21 mouse cellular contexts compared by ENCODE assay signal in genomic region chr2:180342189-180342588, GRCm38 (mm10). TPM values are rescaled to one million over a fixed set of nuclear protein-coding genes. Genes with fewer than 3 reads are reported as not detected.
DNase-seq lines count a peak whose midpoint lies in the region; ATAC-seq and TF ChIP-seq lines count a peak whose summit lies in the region.
"Had no signal": no experiment of that assay in that cellular context is flagged by ENCODE, and none has a peak within 500 bp of the region (broad histone marks: within the 10 kb centered on the region; RNA-seq: fewer than 3 reads in every experiment).

No protein-coding gene starts in this region.

- peaks cover 98% of the 10 kb centered on the region for H3K4me1 ChIP-seq in heart, embryonic 10.5 days
- H3K4me1 ChIP-seq in heart, adult 2 months (ENCODE audit: control insufficient read depth, insufficient read depth, low read length): peaks cover 1% of the 10 kb centered on the region
- peaks cover 15% of the 10 kb centered on the region; the same call in 1 of the 2 replicates for H3K4me1 ChIP-seq in liver, embryonic 12.5 days
- H3K4me1 ChIP-seq in liver, postnatal 0 days (ENCODE audit: insufficient read depth): 0 out of 2 replicates have a peak, but pooled peaks cover 3% of the 10 kb centered on the region
- no peaks in the 10 kb centered on the region for H3K4me1 ChIP-seq in MEL (ENCODE audit: control insufficient read depth in 1 of 2, insufficient read depth in 2 of 2, low read length in 2 of 2)
- H3K4me1 ChIP-seq in small intestine, adult 2 months (ENCODE audit: control insufficient read depth, insufficient read depth, insufficient read length, low read length): peaks cover 48% of the 10 kb centered on the region

- no peak overlapping the region for H3K9ac ChIP-seq in heart, adult 2 months (ENCODE audit: low read depth, low read length)
- no peak overlapping the region for H3K9ac ChIP-seq in liver, embryonic 12.5 days
- no peak overlapping the region for H3K9ac ChIP-seq in liver, postnatal 0 days (replicated peaks)
- no peak overlapping the region for H3K9ac ChIP-seq in MEL (ENCODE audit: control insufficient read depth, low read depth, low read length, poor library complexity, severe bottlenecking)
- H3K9ac ChIP-seq: forebrain, postnatal 0 days; midbrain, embryonic 15.5 days had no signal

- no peak overlapping the region for H3K4me2 ChIP-seq in liver, embryonic 12.5 days
- H3K4me2 ChIP-seq in liver, postnatal 0 days (ENCODE audit: low read depth, low read length): no peak overlapping the region
- H3K4me2 ChIP-seq: midbrain, embryonic 15.5 days had no signal

- no peak for TF ChIP-seq POLR2A in heart, adult 2 months (IDR thresholded peaks at IDR 0.05; ENCODE audit: insufficient read depth, low read depth, low read length)
- TF ChIP-seq POLR2A in MEL (IDR thresholded peaks at IDR 0.05; ENCODE audit: control insufficient read depth in 1 of 2, insufficient read depth in 1 of 2, low read depth in 1 of 2, low read length in 2 of 2, poor library complexity in 1 of 2): no peak
- TF ChIP-seq POLR2A in small intestine, adult 2 months (IDR thresholded peaks at IDR 0.05; ENCODE audit: low read depth, low read length): no peak

- DNase-seq in heart, embryonic 10.5 days (ENCODE audit: low spot score): no peak
- no peak for DNase-seq in heart, adult 2 months
- DNase-seq in liver, postnatal 0 days: no peak
- peak; percentile 35 for DNase-seq in MEL (ENCODE audit: low read depth, low spot score)
- no peak for DNase-seq in kidney, adult 18-20 months
- no peak for DNase-seq in c-Kit-positive CD71-positive TER-119-positive erythroid progenitor cells, embryonic 14.5 days (ENCODE audit: low spot score)
- DNase-seq: cerebellum, postnatal 10 days; forebrain, postnatal 0 days; kidney, postnatal 25 days; left cerebral cortex, postnatal 4 days; lung, adult 2 months; thymus, postnatal 36 days had no signal

- TF ChIP-seq EP300 in heart, adult 2 months (IDR thresholded peaks at IDR 0.05; ENCODE audit: insufficient read depth, low read depth, low read length): no peak
- no peak for TF ChIP-seq EP300 in liver, postnatal 0 days (IDR thresholded peaks at IDR 0.05; ENCODE audit: low read depth)
- TF ChIP-seq EP300 in MEL (IDR thresholded peaks at IDR 0.05; ENCODE audit: low read depth in 1 of 2, low read length in 2 of 2): no peak

- no peaks in the 10 kb centered on the region for H3K27me3 ChIP-seq in heart, embryonic 10.5 days (ENCODE audit: insufficient read depth, poor library complexity, severe bottlenecking)
- no peaks in the 10 kb centered on the region for H3K27me3 ChIP-seq in heart, adult 2 months (ENCODE audit: control insufficient read depth, insufficient read depth, low read length)
- H3K27me3 ChIP-seq in liver, embryonic 12.5 days (replicated peaks): peaks cover 26% of the 10 kb centered on the region
- H3K27me3 ChIP-seq in liver, postnatal 0 days (ENCODE audit: insufficient read depth, low read length): 0 out of 2 replicates have a peak, but pooled peaks cover 1% of the 10 kb centered on the region
- H3K27me3 ChIP-seq in MEL (ENCODE audit: control insufficient read depth in 1 of 2, insufficient read depth in 2 of 2, low read length in 2 of 2): no peaks in the 10 kb centered on the region
- no peaks in the 10 kb centered on the region for H3K27me3 ChIP-seq in small intestine, adult 2 months (ENCODE audit: control insufficient read depth, insufficient read depth, low read length)

- TF ChIP-seq RAD21 in MEL (IDR thresholded peaks at IDR 0.05; ENCODE audit: low read depth, low read length): no peak

- H3K27ac ChIP-seq in heart, embryonic 10.5 days: peak overlapping the region; percentile 97
- H3K27ac ChIP-seq in heart, adult 2 months: no peak overlapping the region
- 0 out of 2 replicates have a peak overlapping the region, but pooled peaks have one; percentile 27 for H3K27ac ChIP-seq in liver, embryonic 12.5 days
- no peak overlapping the region for H3K27ac ChIP-seq in liver, postnatal 0 days (ENCODE audit: low read depth)
- no peak overlapping the region for H3K27ac ChIP-seq in MEL (ENCODE audit: control insufficient read depth, low read depth, low read length)
- H3K27ac ChIP-seq in small intestine, adult 2 months (ENCODE audit: insufficient read depth, low read depth, low read length): peak overlapping the region; percentile 99
- H3K27ac ChIP-seq: embryonic facial prominence, embryonic 10.5 days; midbrain, embryonic 15.5 days had no signal

- intact Hi-C loops in heart, adult 2 months (cut with DNase I): loop anchor here (10.0 kb wide), 1 partner anchor 137 kb away; no protein-coding TSS in a partner anchor

- no peaks in the 10 kb centered on the region for H3K9me3 ChIP-seq in heart, embryonic 10.5 days
- no peaks in the 10 kb centered on the region for H3K9me3 ChIP-seq in liver, embryonic 12.5 days (replicated peaks)
- H3K9me3 ChIP-seq in liver, postnatal 0 days (ENCODE audit: low read length): no peaks in the 10 kb centered on the region
- H3K9me3 ChIP-seq in MEL (replicated peaks; ENCODE audit: insufficient read depth, low read length): no peaks in the 10 kb centered on the region
- H3K9me3 ChIP-seq: embryonic facial prominence, embryonic 10.5 days; G1E; midbrain, embryonic 15.5 days had no signal

- H3K79me2 ChIP-seq in heart, adult 2 months (replicated peaks; ENCODE audit: control insufficient read depth, insufficient read depth, low read length): no peaks in the 10 kb centered on the region
- no peaks in the 10 kb centered on the region for H3K79me2 ChIP-seq in MEL (ENCODE audit: control insufficient read depth, insufficient read depth, low read length, poor library complexity)

- WGBS in heart, embryonic 10.5 days: 12% methylated on average over 2 of the region's 2 CpGs
- 59% methylated on average over 2 of the region's 2 CpGs for WGBS in heart, adult 2 months
- WGBS in liver, embryonic 12.5 days (ENCODE audit: insufficient replicate concordance): 13% methylated on average over 2 of the region's 2 CpGs
- WGBS in liver, postnatal 0 days (ENCODE audit: insufficient replicate concordance): 48% methylated on average over 2 of the region's 2 CpGs
- WGBS in small intestine, adult 2 months: 44% methylated on average over 2 of the region's 2 CpGs

- H3K36me3 ChIP-seq in heart, embryonic 10.5 days: no peaks in the 10 kb centered on the region
- no peaks in the 10 kb centered on the region for H3K36me3 ChIP-seq in heart, adult 2 months (ENCODE audit: control insufficient read depth, insufficient read depth, low read length)
- H3K36me3 ChIP-seq in liver, embryonic 12.5 days: no peaks in the 10 kb centered on the region
- no peaks in the 10 kb centered on the region for H3K36me3 ChIP-seq in liver, postnatal 0 days (replicated peaks; ENCODE audit: insufficient read depth, low read length)
- peaks cover 0 to 2% of the 10 kb centered on the region in 2 experiments; a peak in 1 of 4 replicates for H3K36me3 ChIP-seq in MEL (ENCODE audit: control insufficient read depth in 1 of 2, insufficient read depth in 2 of 2, low read length in 2 of 2)
- H3K36me3 ChIP-seq in small intestine, adult 2 months (ENCODE audit: control insufficient read depth, insufficient read depth, low read length): no peaks in the 10 kb centered on the region
- H3K36me3 ChIP-seq: embryonic facial prominence, embryonic 10.5 days; G1E; midbrain, embryonic 15.5 days had no signal

- no peak for ATAC-seq in liver, embryonic 12.5 days
- no peak for ATAC-seq in liver, postnatal 0 days
- ATAC-seq: forebrain, postnatal 0 days; midbrain, embryonic 15.5 days had no signal

- H3K4me3 ChIP-seq in heart, embryonic 10.5 days: peak overlapping the region; percentile 51
- no peak overlapping the region for H3K4me3 ChIP-seq in heart, adult 2 months
- no peak overlapping the region for H3K4me3 ChIP-seq in liver, embryonic 12.5 days
- H3K4me3 ChIP-seq in liver, postnatal 0 days (ENCODE audit: low read depth, low read length): no peak overlapping the region
- H3K4me3 ChIP-seq in MEL (ENCODE audit: control insufficient read depth in 1 of 2, insufficient read depth in 1 of 2, low read depth in 2 of 2, low read length in 2 of 2): no peak overlapping the region
- no peak overlapping the region for H3K4me3 ChIP-seq in small intestine, adult 2 months (ENCODE audit: low read depth, low read length)
- H3K4me3 ChIP-seq: embryonic facial prominence, embryonic 10.5 days; midbrain, embryonic 15.5 days had no signal

- TF ChIP-seq CTCF in heart, adult 2 months (IDR thresholded peaks at IDR 0.05): no peak
- TF ChIP-seq CTCF in liver, postnatal 0 days (IDR thresholded peaks at IDR 0.05; ENCODE audit: low read depth): no peak
- TF ChIP-seq CTCF in MEL (IDR thresholded peaks at IDR 0.05 in 2 of 3, conservative IDR thresholded peaks at IDR 0.05 in 1 of 3; ENCODE audit: control insufficient read depth in 1 of 3, insufficient read depth in 1 of 3, low read depth in 2 of 3, low read length in 3 of 3, poor library complexity in 1 of 3, severe bottlenecking in 1 of 3): no peak
- TF ChIP-seq CTCF in small intestine, adult 2 months (IDR thresholded peaks at IDR 0.05; ENCODE audit: extremely low read depth, insufficient read length, insufficient replicate concordance, low read depth, low read length): no peak

TF ChIP-seq in MEL, 35 proteins besides CTCF, POLR2A, EP300 and RAD21 (continues in another document):
- no peak for TF ChIP-seq USF1 (IDR thresholded peaks at IDR 0.05; ENCODE audit: low read depth, low read length)
- no peak for TF ChIP-seq BHLHE40 (IDR thresholded peaks at IDR 0.05; ENCODE audit: borderline replicate concordance, low read depth, low read length)
- TF ChIP-seq ZC3H11A (IDR thresholded peaks at IDR 0.05; ENCODE audit: low read depth, low read length): no peak

RNA-seq across cellular contexts. Expression of gene Gata5, which starts 7.7 kb away (rescaled TPM):
- polyA plus RNA-seq in heart, embryonic 10.5 days (2016; fragmentation: Nextera tagmentation; extraction: Ambion mirVana): 34.7 and 41.3 TPM in 2 replicates
- total RNA-seq in heart, adult 2 months (2021): under 1 TPM; 0.63 to 0.89 TPM
- 1.1 TPM in 2 replicates for polyA plus RNA-seq in heart, adult 2 months (2012; rRNA removed)
- polyA plus RNA-seq in liver, embryonic 12.5 days (2016; fragmentation: Nextera tagmentation; extraction: Ambion mirVana): 3.0 and 3.1 TPM in 2 replicates
- 0.08 and 0.11 TPM in 2 replicates for polyA plus RNA-seq in liver, postnatal 0 days (2015; fragmentation: Nextera tagmentation; extraction: Ambion mirVana)
- total RNA-seq in MEL (2012; rRNA removed): not detected in 2 replicates
- not detected for polyA plus RNA-seq in MEL (2012; ENCODE audit: insufficient read depth in 1 of 2, insufficient read length in 2 of 2, low read depth in 1 of 2, low replicate concordance in 2 of 2, missing spikeins in 1 of 2)
- 36.0 and 121 TPM in 2 replicates for polyA plus RNA-seq in small intestine, adult 2 months (2012; rRNA removed)
- total RNA-seq: forebrain, postnatal 0 days; gastrocnemius, adult 8-10 months; hematopoietic stem cell, adult 5-6 weeks; layer of hippocampus, postnatal 10 days; left cerebral cortex, postnatal 4 days had no signal
- polyA plus RNA-seq: C2C12; forebrain, postnatal 0 days; G1E; midbrain, embryonic 15.5 days had no signal

RNA-seq across cellular contexts. Expression of gene Rbbp8nl, which starts 52.5 kb away (rescaled TPM):
- polyA plus RNA-seq in heart, embryonic 10.5 days (2016; fragmentation: Nextera tagmentation; extraction: Ambion mirVana): 0.16 and 0.68 TPM in 2 replicates
- total RNA-seq in heart, adult 2 months (2021): not detected
- polyA plus RNA-seq in heart, adult 2 months (2012; rRNA removed): not detected in 2 replicates
- polyA plus RNA-seq in liver, embryonic 12.5 days (2016; fragmentation: Nextera tagmentation; extraction: Ambion mirVana): not detected in 2 replicates
- not detected in 2 replicates for polyA plus RNA-seq in liver, postnatal 0 days (2015; fragmentation: Nextera tagmentation; extraction: Ambion mirVana)
- not detected in 2 replicates for total RNA-seq in MEL (2012; rRNA removed)
- not detected for polyA plus RNA-seq in MEL (2012; ENCODE audit: insufficient read depth in 1 of 2, insufficient read length in 2 of 2, low read depth in 1 of 2, low replicate concordance in 2 of 2, missing spikeins in 1 of 2)
- 1.2 and 1.6 TPM in 2 replicates for polyA plus RNA-seq in small intestine, adult 2 months (2012; rRNA removed)
- total RNA-seq: forebrain, postnatal 0 days; gastrocnemius, adult 8-10 months; hematopoietic stem cell, adult 5-6 weeks; layer of hippocampus, postnatal 10 days; left cerebral cortex, postnatal 4 days had no signal
- polyA plus RNA-seq: C2C12; forebrain, postnatal 0 days; G1E; midbrain, embryonic 15.5 days had no signal

Comparison
In these comparisons a context has a peak if more than half of its experiments do, and no peak if none do; other contexts are left out.
1. H3K27ac ChIP-seq: peak in heart, embryonic 10.5 days (single experiment), liver, embryonic 12.5 days (single experiment) and small intestine, adult 2 months (single experiment); none in heart, adult 2 months (single experiment), liver, postnatal 0 days (single experiment) and MEL (single experiment).